Mouse (Mus musculus) gastrocnemius, postnatal 14 days (tissue): Measurements from ENCODE around the gene Klhl12. TPM values are rescaled to one million over a fixed set of nuclear protein-coding genes. Genes with fewer than 3 reads are reported as not detected.
A peak's percentile ranks its signal among the peaks of the same experiment; 100 is the strongest.
"Not testable (repeated sequence)": the region's sequence is repeated elsewhere in the genome, so short reads cannot be mapped to it uniquely, and the experiment has no call there.

Experiments used
- DNase-seq: peaks from one replicate; pipeline ENCODE4 v3.0.0; 2021; ENCODE audit warnings: mixed read lengths
- intact Hi-C: fragments of 180-260 bp; cut with DNase I; formaldehyde crosslinking; loops from one replicate; pipeline ENCODE4 v1.15.1; 2025; ENCODE audit warnings: low total_unique reads
- long read RNA-seq, 2 experiments: library from polyadenylated mRNA; stranded (forward); transcript quantifications; one replicate each; pipeline ENCODE4 v2.0.0; 2021
- total RNA-seq, 2 experiments: library from RNA; stranded (reverse); gene quantifications; 2 replicates each; pipeline ENCODE4 v1.2.3; 2021

Klhl12 gene
- total RNA-seq = 10 to 100 TPM in 1 of 2 experiments, 1 to 10 TPM in 1; 9.3 to 10.5 TPM
- long read RNA-seq, experiment 1, transcript Klhl12-201 (12 exons, 3,408 nt) = major isoform, 7 of 14 reads
- long read RNA-seq, experiment 1, partial matches to known transcripts = 6 of 14 reads
- long read RNA-seq, experiment 1, other reads (novel, unspliced or antisense) = 1 of 14 reads
- long read RNA-seq, experiment 2, transcript Klhl12-201 (12 exons, 3,408 nt) = major isoform, 7 of 9 reads
- long read RNA-seq, experiment 2, partial matches to known transcripts = 1 of 9 reads
- long read RNA-seq, experiment 2, other reads (novel, unspliced or antisense) = 1 of 9 reads

- peak; percentile 91 for DNase-seq
- intact Hi-C loops = loop anchor here (10.0 kb wide), 1 partner anchor 90 kb away; the partner anchor contains the start of gene Tmem183a
These were observed at the start of gene Klhl12 for GRCm38 (mm10) chr1:134454904-134455824. TSS of gene Klhl12 (plus strand) at chr1:134455531.

- DNase-seq = no peak
- intact Hi-C loops = no loop called here
These were observed 48.9 kb upstream of the Klhl12 start for GRCm38 (mm10) chr1:134406414-134406771.

- intact Hi-C loops = no loop called here
These were observed 47.3 kb upstream of the Klhl12 start for GRCm38 (mm10) chr1:134408080-134408479.

GRCm38 (mm10) chr1:134411706-134412629, 43.4 kb upstream of the Klhl12 start:
- intact Hi-C loops = no loop called here
- DNase-seq = peak; percentile 49

More at GRCm38 (mm10) chr1:134408080-134408479, 47.3 kb upstream of the Klhl12 start:
- no peak for DNase-seq

DNA sequence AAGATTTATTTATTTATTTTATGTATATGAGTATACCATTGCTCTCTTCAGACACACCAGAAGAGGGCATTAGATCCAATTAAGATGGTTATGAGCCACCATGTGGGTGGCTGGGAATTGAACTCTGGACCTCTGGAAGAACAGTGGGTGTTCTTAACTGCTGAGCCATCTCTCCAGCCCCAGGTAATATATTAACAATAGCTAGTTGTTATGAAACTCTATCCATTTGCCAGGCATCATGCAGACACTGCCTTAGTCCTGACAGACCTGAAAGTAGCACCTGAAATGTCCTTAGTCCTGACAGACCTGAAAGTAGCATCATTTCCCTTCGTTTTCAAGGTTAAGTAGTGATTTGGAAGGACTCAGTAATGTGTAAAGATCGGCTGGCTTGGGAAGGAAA, 41.3 kb upstream of the Klhl12 start:
- no peak for DNase-seq
- intact Hi-C loops = no loop called here

GRCm38 (mm10) chr1:134414501-134415167, 40.7 kb upstream of the Klhl12 start:
- intact Hi-C loops = no loop called here
- no peak for DNase-seq

GRCm38 (mm10) chr1:134415168-134415831, 40.0 kb upstream of the Klhl12 start, which contains the start of gene Adipor1:
TSS of gene Adipor1 (plus strand) at chr1:134415378.
- intact Hi-C loops = no loop called here
- DNase-seq = peak; percentile 98

DNA sequence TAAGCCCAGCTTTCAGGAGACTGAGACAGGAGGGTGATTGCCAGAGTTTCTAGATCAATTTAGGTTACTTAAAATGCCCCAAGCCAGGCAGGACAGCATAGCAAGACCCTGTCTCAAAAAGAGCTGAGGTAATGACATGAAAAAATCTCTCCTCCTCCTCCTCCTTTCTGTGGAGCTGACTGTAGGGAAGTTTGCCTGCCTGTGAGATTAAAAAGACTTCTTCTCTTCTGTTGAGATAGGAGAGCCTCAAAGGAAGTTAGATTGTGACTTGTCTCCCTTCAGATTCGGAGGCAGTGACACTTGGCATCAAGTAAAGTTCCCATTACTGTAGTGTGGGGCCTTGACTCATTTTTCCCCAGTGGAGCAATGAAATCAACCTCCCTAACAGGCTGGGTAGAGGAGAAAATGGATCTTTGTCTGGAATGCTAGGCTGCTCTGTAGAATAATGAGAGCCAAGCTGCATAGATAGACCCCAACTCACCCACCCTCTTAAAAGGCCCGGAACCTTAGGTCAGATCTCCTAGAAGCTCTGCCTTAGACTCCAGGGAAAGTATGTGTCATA, 36.8 kb upstream of the Klhl12 start:
- intact Hi-C loops = no loop called here
- DNase-seq = no peak

GRCm38 (mm10) chr1:134419176-134419575, 36.2 kb upstream of the Klhl12 start:
- intact Hi-C loops = no loop called here
- DNase-seq = no peak

DNA sequence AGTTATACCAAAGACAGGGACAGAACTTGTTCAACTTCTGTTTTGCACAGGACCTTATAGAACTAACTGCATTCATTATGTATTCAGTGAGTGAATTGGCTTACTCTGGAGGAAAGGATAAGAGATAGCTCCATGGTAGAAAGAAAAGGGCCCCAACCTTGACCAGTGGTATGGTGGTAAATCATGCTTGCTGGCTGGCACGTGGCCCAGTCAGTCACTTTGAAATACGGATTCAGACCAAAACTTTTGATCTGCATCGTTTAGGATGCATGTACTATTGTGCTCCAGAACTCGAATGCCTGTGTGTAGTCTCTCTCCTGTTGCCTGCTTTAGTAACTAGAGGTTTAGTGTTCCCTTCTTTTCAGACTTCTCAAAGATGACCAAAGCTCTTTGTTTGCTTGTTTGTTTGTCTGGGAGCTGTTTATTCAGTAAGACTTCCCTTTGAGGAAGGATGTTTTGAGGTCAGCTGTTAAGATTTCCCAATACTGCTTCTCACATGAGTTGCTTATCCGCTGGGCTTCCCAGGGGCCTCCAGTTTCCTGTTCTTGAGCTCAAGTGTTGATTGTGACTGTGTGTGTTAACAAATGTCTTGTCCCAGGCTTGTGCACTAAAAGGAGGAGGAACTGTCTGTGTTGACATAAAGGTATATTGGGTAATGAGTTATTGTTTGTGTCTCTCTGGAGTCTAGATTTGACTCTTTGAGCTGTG, 35.4 kb upstream of the Klhl12 start:
- intact Hi-C loops = no loop called here
- DNase-seq = no peak

DNA sequence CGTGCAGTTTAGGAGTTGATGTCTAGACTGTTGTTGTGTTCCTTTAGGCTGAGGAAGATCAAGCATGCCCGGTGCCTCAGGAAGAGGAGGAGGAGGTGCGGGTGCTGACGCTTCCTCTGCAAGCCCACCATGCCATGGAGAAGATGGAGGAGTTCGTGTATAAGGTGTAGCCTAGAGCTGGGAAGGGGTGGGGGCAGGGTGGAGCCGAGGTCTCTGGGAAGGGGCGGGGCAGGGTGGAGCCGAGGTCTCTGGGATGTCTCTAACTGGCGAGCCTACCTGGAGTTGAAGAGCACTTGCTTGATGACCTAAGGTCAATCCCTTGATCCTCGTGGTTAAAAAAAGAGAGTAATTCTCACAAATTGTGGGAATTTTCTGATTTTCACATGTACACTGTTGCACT, 31.4 kb upstream of the Klhl12 start:
- DNase-seq = no peak
- intact Hi-C loops = no loop called here

- DNase-seq = no peak
- intact Hi-C loops = no loop called here
These were observed 29.0 kb upstream of the Klhl12 start for GRCm38 (mm10) chr1:134426289-134426688.

DNA sequence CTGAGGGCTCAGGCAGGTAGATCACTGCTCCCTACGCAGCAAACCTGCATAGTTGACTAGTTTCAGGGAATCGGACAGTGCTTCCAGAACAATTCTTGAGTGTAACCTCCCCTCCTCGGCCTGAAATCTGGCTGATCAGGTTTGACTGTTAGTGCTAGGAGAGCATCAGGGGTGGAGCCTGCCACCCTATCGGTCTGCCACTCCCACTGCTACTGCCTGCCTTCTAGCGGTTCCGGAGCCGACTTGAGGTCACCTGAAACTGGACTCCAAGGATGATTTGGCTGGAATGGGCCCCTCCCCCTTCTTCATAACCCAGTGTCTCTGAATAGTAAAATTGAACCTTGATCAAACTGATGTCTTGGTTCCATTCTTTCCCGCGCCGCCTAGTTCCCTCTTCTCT, 22.3 kb upstream of the Klhl12 start:
- DNase-seq = no peak
- intact Hi-C loops = no loop called here

GRCm38 (mm10) chr1:134433473-134433872, 21.9 kb upstream of the Klhl12 start:
- no peak for DNase-seq
- intact Hi-C loops = no loop called here

- DNase-seq = peak; percentile 33
- intact Hi-C loops = no loop called here
These were observed 19.9 kb upstream of the Klhl12 start for GRCm38 (mm10) chr1:134435414-134435813.

DNA sequence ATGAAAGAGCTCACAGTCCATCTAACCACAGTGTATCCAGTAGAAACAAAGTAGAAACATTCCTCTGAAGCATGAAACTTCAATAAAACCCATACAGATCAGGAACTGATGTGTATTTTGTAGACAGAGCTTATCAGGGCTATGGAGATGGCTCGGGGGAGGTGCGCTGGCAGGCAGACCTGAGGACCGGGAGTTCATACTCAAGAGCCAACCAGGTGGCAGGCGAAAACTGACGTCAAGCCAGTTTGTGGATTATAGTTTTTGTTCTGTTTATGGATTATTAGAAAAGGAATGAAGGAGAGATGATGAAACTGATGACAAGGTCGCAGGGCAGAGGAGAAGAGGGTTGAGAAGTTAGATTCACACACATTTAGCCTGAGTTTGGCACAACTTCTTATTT, 14.9 kb upstream of the Klhl12 start:
- DNase-seq = no peak
- intact Hi-C loops = no loop called here

DNA sequence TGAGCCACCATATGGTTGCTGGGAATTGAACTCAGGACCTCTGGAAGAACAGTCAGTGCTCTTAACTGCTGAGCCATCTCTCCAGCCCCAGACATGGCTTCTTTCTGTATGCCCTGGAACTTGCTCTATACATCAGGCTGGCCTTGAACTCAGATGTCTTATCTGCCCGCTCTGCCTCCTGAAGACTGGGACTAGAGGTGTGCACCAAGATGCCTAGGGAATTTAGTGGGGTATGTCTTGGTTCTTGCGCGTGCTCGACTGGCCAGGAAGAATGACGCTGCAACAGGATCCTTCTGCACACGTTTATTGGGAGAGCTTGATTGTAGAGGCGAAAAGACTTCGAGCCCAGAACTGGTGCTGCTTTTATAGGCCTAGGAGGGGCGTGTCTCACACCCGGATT, 13.6 kb upstream of the Klhl12 start:
- intact Hi-C loops, DNase-seq: not testable (repeated sequence)

GRCm38 (mm10) chr1:134442394-134442793, 12.9 kb upstream of the Klhl12 start:
- intact Hi-C loops = no loop called here
- no peak for DNase-seq
